27 mouse cellular contexts compared by ENCODE assay signal in the genomic region with DNA sequence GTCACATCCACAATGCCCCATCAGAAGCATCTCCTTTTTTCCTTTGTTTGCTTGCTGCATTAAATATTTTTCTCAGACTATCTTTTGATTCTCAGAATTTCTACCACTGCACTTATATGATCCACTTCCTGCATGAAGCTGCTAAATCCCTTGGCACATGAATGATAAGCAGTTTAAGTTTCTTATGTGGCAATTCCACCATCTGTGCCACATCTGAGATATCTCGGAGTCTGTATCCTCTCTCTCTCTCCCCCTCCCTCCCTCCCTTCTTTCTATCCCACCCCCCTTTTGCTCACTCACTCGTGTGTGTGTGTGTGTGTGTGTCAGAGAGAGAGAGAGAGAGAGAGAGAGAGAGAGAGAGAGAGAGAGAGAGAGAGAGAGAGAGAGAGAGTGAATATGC.
"Had no signal": no experiment of that assay in that cellular context is flagged by ENCODE, and none has a peak within 500 bp of the region (broad histone marks: within the 10 kb centered on the region; RNA-seq: fewer than 3 reads in every experiment).

No protein-coding gene starts in this region.

- H3K9ac ChIP-seq: heart, embryonic 13.5 days; heart, embryonic 15.5 days; hindbrain, embryonic 13.5 days; hindbrain, embryonic 15.5 days; kidney, embryonic 15.5 days; limb, embryonic 13.5 days; limb, embryonic 15.5 days; liver, embryonic 12.5 days; liver, embryonic 14.5 days had no signal

- H3K4me2 ChIP-seq: heart, embryonic 11.5 days; heart, embryonic 13.5 days; heart, embryonic 15.5 days; hindbrain, embryonic 13.5 days; hindbrain, embryonic 15.5 days; kidney, embryonic 15.5 days; limb, embryonic 13.5 days; limb, embryonic 15.5 days; liver, embryonic 12.5 days had no signal

- ATAC-seq: hindbrain, postnatal 0 days; intestine, embryonic 16.5 days; liver, embryonic 12.5 days had no signal

- H3K4me3 ChIP-seq: heart, adult 2 months; heart, embryonic 13.5 days; heart, embryonic 15.5 days; hindbrain, embryonic 13.5 days; hindbrain, embryonic 15.5 days; kidney, embryonic 15.5 days; limb, embryonic 13.5 days; limb, embryonic 15.5 days; liver, embryonic 12.5 days had no signal

- H3K4me1 ChIP-seq: heart, embryonic 13.5 days; heart, embryonic 15.5 days; kidney, embryonic 15.5 days; liver, embryonic 12.5 days had no signal

- H3K36me3 ChIP-seq: heart, embryonic 13.5 days; heart, embryonic 15.5 days; hindbrain, embryonic 13.5 days; hindbrain, embryonic 15.5 days; kidney, embryonic 15.5 days; limb, embryonic 13.5 days; limb, embryonic 15.5 days; liver, embryonic 12.5 days had no signal

- DNase-seq: gastrocnemius, postnatal 14 days; gastrocnemius, postnatal 36 days; heart, adult 11 months; heart, adult 2 months; heart, postnatal 14 days; heart, postnatal 36 days; kidney, adult 11 months; kidney, adult 2 months; kidney, adult 9 months; kidney, postnatal 14 days; kidney, postnatal 36 days; layer of hippocampus, adult 9-11 months; layer of hippocampus, postnatal 36 days; left cerebral cortex, postnatal 4 days had no signal

- H3K27ac ChIP-seq: heart, adult 2 months; heart, embryonic 13.5 days; heart, embryonic 15.5 days; hindbrain, embryonic 13.5 days; hindbrain, embryonic 15.5 days; hindbrain, postnatal 0 days; kidney, embryonic 15.5 days; kidney, postnatal 0 days; limb, embryonic 13.5 days; limb, embryonic 15.5 days; liver, embryonic 12.5 days; liver, embryonic 14.5 days had no signal

- H3K9me3 ChIP-seq: heart, embryonic 13.5 days; heart, embryonic 15.5 days; hindbrain, embryonic 13.5 days; hindbrain, embryonic 15.5 days; kidney, embryonic 15.5 days; limb, embryonic 13.5 days; limb, embryonic 15.5 days; liver, embryonic 12.5 days had no signal

- H3K27me3 ChIP-seq: hindbrain, embryonic 13.5 days; hindbrain, embryonic 15.5 days; kidney, embryonic 15.5 days; limb, embryonic 15.5 days; liver, embryonic 12.5 days had no signal
